Mouse (Mus musculus): ENCODE data around the gene Zfp296.
"Not testable (repeated sequence)": the region's sequence is repeated elsewhere in the genome, so short reads cannot be mapped to it uniquely, and the experiment has no call there.

Zfp296 gene

DNA sequence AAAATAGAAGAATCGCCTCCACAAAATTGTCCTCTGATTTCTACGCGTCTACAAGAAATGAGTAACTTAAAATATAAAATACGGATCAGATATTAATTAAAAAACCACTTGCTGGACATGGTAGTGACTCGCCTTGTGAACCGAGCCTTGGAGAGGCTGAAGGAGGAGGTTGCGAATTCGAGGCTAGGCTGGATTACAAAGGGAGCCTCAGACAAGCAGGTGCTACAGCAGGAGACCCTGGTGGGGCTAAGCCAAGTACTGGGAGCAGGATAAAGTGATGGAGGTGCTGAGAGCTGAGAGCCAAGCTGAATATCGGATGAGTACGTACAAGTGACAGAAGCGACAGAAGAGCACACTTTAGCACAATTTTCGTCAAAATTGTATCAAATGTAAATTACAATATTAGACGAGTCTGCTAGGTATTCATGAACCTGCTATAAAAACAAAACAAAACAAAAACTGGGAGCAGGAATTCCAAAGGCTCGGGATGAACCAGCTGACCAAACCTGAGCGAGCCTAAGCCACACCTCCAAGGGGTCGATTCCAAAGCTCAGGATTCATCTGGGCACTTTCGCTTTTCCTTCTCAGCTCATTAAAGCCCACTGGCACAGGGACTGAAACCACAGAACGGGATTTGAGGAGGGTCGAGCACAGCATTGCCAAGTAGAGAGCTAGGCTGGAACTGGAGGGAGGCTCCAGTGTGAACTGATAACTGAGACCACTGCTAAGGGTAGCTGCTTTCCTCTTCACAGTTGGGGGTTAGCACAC lies 14.3 kb upstream of the Zfp296 start, which contains the start of gene Ppp1r37:
TSS of gene Ppp1r37 (minus strand) at position 434 of the 768 bp plus-strand sequence.
- peak; percentile 47 for DNase-seq (ENCODE audit: low spot score)

GRCm38 (mm10) chr7:19563884-19564283 lies 13.2 kb upstream of the Zfp296 start:
- no peak for DNase-seq (ENCODE audit: low spot score)

DNA sequence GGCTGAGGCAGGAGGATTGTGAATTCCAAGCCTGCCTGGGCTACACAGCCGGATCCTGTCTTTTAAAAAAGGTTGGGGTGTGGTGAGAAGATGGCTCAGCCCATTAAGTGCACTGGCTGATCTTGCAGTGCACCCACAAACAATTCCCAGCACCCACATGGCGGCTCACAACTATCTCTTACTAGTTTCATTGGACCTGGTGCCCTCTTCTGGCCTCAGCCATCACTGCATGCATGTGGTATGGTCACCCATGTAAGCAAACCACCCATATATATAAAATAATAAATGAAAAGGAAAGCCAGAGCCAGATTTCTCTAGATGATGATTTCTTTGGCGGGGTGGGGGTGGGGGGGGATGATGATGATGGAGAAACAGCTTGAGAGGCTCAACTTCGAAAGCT lies 12.6 kb upstream of the Zfp296 start:
- no peak for DNase-seq (ENCODE audit: low spot score)

DNA sequence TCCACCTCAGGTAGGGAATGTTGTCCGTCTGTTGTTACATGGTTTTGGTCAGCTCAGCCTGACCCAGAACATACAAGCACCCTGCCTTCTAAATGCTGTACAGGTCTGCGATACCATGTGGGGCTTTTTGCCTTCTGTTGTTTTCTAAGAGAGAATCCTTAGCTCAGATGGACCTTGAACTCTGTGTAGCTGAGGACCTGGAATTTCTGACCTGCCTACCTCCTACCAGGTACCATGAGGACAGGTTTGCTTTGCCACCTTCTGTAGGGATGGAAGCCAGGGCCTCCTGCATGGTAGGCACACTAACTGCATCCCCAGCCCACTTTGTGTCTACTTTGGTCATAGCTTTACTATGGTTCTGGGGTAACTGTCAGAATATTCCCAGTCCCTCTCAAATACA lies 11.3 kb upstream of the Zfp296 start:
- DNase-seq (ENCODE audit: low spot score), result no peak

GRCm38 (mm10) chr7:19567426-19567825 lies 9.7 kb upstream of the Zfp296 start:
- no peak for DNase-seq (ENCODE audit: low spot score)

- no peak for DNase-seq (ENCODE audit: low spot score)
Measured at GRCm38 (mm10) chr7:19569647-19570046, 7.4 kb upstream of the Zfp296 start.

DNA sequence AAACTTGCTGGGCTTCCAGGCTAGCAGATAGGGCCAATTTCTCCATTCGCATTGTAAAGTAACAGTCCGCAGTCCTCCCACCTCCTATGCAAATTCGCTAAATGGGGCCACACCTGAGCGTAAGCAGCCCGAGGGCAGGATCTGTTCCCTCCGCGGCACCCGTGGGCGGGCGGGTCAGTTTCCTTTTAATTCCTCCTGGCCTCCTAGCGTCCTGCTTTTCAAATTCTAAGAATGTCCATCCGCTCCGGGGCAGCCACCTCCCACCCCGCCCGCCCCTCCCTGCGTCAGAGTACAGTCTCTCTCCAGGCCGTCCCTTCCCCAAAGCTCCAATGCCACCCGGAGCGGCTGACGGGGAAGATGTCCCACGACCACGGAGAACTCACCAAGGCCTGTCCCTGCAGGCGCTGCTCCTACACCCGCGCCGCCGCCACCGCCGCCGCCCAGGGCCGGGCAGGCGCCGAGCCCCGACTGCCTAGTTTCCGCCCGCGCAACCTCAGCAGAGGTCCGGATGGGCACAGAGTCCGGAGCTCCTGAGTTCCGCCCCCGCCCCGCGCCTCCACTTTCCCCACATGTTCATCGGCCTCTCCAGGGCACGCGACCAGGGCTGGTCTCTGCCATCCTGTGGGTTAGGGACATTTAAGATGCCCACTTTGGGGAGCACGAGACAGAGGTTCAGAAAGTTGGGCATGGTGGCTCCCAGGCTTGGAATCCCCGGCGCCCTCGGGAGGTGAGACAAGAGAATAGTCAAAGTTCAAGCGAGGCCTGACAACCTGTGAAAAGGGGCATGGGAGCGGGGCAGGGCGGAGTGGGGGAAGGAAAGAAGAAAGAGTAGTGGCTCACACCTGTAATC lies 3.9 kb upstream of the Zfp296 start:
- DNase-seq (ENCODE audit: low spot score), result peak; percentile 70

DNA sequence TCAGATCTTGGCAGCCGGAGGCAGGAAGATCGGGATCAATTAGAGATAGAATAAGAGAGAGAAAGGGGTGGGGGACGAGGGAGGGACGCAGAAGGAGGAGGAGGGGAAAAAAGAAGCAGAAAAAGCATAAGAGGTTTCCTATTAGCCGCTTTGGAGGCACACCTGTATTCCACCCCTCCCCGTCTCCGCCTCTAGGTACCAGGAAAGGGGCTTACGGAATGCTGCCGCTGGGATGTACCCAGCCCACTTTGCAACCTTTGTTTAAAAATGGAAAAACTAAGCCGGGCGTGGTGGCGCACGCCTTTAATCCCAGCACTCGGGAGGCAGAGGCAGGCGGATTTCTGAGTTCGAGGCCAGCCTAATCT lies 3.3 kb upstream of the Zfp296 start:
- DNase-seq (ENCODE audit: low spot score), result no peak

- no peak for DNase-seq (ENCODE audit: low spot score)
Measured at GRCm38 (mm10) chr7:19575559-19575958, 1.5 kb upstream of the Zfp296 start.

GRCm38 (mm10) chr7:19577877-19578414 lies 859 bp downstream of the Zfp296 start:
- no peak for DNase-seq (ENCODE audit: low spot score)

GRCm38 (mm10) chr7:19578436-19578835 lies 1.3 kb downstream of the Zfp296 start:
- no peak for DNase-seq (ENCODE audit: low spot score)

- DNase-seq (ENCODE audit: low spot score), result no peak
Measured at GRCm38 (mm10) chr7:19579751-19580150, 2.7 kb downstream of the Zfp296 start.

DNA sequence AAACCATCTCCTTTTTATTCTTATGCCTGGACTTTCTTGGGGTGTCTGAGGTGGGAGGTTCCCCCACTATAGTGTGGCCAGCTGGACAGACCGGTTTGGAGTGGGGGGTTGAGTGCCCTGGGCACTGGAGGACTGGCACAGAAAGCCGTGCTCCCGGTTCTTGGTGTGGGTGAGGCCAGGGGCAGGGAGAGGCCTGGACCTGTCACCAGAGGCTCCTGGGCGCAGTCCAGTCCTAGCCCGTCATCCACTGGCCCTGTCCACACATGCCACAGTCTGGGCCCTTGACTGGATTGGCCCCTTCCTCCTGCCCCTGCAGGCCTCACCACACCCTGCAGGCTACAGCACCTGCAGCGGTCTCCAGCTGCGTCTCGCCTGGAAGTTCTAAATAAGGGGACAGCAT lies 3.5 kb downstream of the Zfp296 start:
- DNase-seq (ENCODE audit: low spot score), result no peak

GRCm38 (mm10) chr7:19586269-19586668 lies 9.2 kb downstream of the Zfp296 start:
- no peak for DNase-seq (ENCODE audit: low spot score)

- DNase-seq (ENCODE audit: low spot score), result peak; percentile 31
Measured at GRCm38 (mm10) chr7:19589207-19589606, 12.1 kb downstream of the Zfp296 start.

- DNase-seq (ENCODE audit: low spot score), result peak; percentile 73
Measured at GRCm38 (mm10) chr7:19589917-19590316, 12.8 kb downstream of the Zfp296 start.

DNA sequence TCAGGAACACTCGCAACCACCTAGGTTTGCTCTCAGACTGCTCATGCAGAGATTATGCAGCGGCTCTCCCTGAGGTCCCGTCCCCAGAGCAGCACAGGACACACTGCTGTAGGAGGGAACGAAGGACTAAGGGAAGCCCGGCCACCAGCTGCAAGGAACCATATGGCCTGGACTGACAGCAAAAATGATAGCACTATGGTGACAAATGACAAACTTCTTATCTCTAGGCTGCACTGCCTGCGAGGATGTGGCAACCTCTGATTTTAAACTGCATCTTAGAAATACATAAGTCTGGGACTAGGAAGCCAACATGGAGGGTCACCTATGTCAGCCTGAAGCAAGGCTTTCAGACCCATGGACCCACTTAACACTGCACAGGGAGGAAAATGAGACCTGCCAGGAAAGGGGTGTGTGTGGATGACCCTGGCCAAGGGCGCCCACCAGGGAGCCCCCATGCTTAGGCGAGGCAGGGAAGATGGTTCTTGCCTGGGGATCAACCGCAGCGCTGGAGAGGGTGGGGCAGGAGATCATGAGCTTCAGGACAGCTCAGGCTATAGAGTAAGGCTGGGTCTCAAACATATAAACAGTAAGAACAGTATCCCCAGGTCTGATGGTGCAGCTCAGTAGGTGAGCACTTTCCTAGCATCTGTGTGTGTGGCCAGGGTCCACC lies 16.1 kb downstream of the Zfp296 start:
- no peak for DNase-seq (ENCODE audit: low spot score)

DNA sequence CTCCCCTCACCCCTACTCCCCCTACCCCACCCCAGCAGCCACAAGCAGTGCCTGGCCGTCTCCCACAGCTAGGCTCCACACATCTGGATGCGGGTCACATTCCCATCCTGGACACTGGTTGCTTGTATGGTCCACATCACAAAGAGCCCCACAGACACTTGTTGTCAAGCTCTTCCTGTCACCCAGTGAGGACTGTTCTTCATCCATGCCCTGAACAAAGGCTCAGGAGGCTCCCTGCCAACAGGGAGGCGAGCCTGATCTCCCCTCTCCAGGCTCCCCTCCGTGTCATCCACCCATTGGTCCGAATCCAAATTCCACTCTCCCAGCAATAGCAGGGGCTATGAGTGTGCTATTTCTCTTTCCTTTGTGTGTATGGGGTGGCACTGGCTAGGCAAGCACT lies 23.5 kb downstream of the Zfp296 start:
- no peak for DNase-seq (ENCODE audit: low spot score)

GRCm38 (mm10) chr7:19603055-19603454 lies 26.0 kb downstream of the Zfp296 start:
- DNase-seq (ENCODE audit: low spot score), result no peak

- DNase-seq (ENCODE audit: low spot score), result peak; percentile 96
Measured at GRCm38 (mm10) chr7:19603849-19604605, 26.9 kb downstream of the Zfp296 start, which contains the start of gene Clasrp. Gene Clasrp (minus strand): TSS chr7:19604486.

- not testable (repeated sequence) for DNase-seq (ENCODE audit: low spot score)
Measured at GRCm38 (mm10) chr7:19604606-19605214, 27.6 kb downstream of the Zfp296 start.

Measured in adipocyte (in vitro differentiated cells).